In genomic region chr4:116729532-116729931, GRCm38 (mm10) we compare ENCODE assay signal across 25 mouse cellular contexts.
"Had no signal": no experiment of that assay in that cellular context is flagged by ENCODE, and none has a peak within 500 bp of the region (broad histone marks: within the 10 kb centered on the region; RNA-seq: fewer than 3 reads in every experiment).

No protein-coding gene starts in this region.

- H3K27me3 ChIP-seq: heart, embryonic 12.5 days; hindbrain, embryonic 12.5 days; intestine, embryonic 15.5 days; limb, embryonic 12.5 days; liver, embryonic 13.5 days; liver, embryonic 15.5 days had no signal

- H3K9ac ChIP-seq: heart, embryonic 12.5 days; hindbrain, embryonic 12.5 days; hindbrain, embryonic 14.5 days; intestine, embryonic 15.5 days; limb, embryonic 12.5 days; liver, embryonic 13.5 days; liver, embryonic 15.5 days had no signal

- ATAC-seq: hindbrain, embryonic 16.5 days; inflammation-experienced regulatory T-cells, adult 6 months; intestine, embryonic 15.5 days had no signal

- H3K4me2 ChIP-seq: heart, embryonic 12.5 days; hindbrain, embryonic 12.5 days; hindbrain, embryonic 14.5 days; intestine, embryonic 15.5 days; limb, embryonic 12.5 days; liver, embryonic 13.5 days; liver, embryonic 15.5 days had no signal

- H3K9me3 ChIP-seq: heart, embryonic 10.5 days; heart, embryonic 12.5 days; hindbrain, embryonic 10.5 days; hindbrain, embryonic 12.5 days; intestine, embryonic 15.5 days; limb, embryonic 10.5 days; limb, embryonic 12.5 days; liver, embryonic 13.5 days; liver, embryonic 15.5 days had no signal

- H3K4me1 ChIP-seq: hindbrain, embryonic 10.5 days; hindbrain, embryonic 12.5 days; limb, embryonic 10.5 days; limb, embryonic 12.5 days; liver, embryonic 15.5 days had no signal

- H3K4me3 ChIP-seq: gastrocnemius, adult 2 months; heart, embryonic 10.5 days; heart, embryonic 12.5 days; hindbrain, embryonic 10.5 days; hindbrain, embryonic 12.5 days; intestine, embryonic 15.5 days; layer of hippocampus, adult 2 months; left cerebral cortex, adult 2 months; limb, embryonic 10.5 days; limb, embryonic 12.5 days; liver, embryonic 13.5 days; liver, embryonic 15.5 days had no signal

- H3K36me3 ChIP-seq: heart, embryonic 10.5 days; heart, embryonic 12.5 days; hindbrain, embryonic 10.5 days; hindbrain, embryonic 12.5 days; intestine, embryonic 15.5 days; limb, embryonic 10.5 days; limb, embryonic 12.5 days; liver, embryonic 13.5 days; liver, embryonic 15.5 days had no signal

- H3K27ac ChIP-seq: gastrocnemius, adult 2 months; heart, embryonic 10.5 days; hindbrain, embryonic 10.5 days; hindbrain, embryonic 12.5 days; hindbrain, embryonic 14.5 days; intestine, embryonic 15.5 days; kidney, postnatal 0 days; layer of hippocampus, adult 2 months; left cerebral cortex, adult 2 months; limb, embryonic 10.5 days; limb, embryonic 12.5 days; liver, embryonic 13.5 days; liver, embryonic 15.5 days had no signal

- DNase-seq: gastrocnemius, adult 2 months; gastrocnemius, postnatal 10 days; gastrocnemius, postnatal 25 days; heart, adult 18-20 months; heart, postnatal 10 days; heart, postnatal 4 days; kidney, adult 18-20 months; kidney, postnatal 14 days; kidney, postnatal 4 days; liver; liver, embryonic 13.5 days had no signal
